Comparison of ENCODE assay signal across 9 mouse cellular contexts in genomic region chr19:36477151-36477550, GRCm38 (mm10).
DNase-seq lines count a peak whose midpoint lies in the region; ATAC-seq and TF ChIP-seq lines count a peak whose summit lies in the region.
"Had no signal": no experiment of that assay in that cellular context is flagged by ENCODE, and none has a peak within 500 bp of the region (broad histone marks: within the 10 kb centered on the region; RNA-seq: fewer than 3 reads in every experiment).

No protein-coding gene starts in this region.

- ATAC-seq in forebrain, embryonic 15.5 days (replicated peaks), result no peak
- no peak for ATAC-seq in lung, embryonic 14.5 days (ENCODE audit: insufficient read depth)
- no peak for ATAC-seq in midbrain, embryonic 11.5 days (ENCODE audit: low FRiP score)

- WGBS in forebrain, embryonic 15.5 days, result 44% methylated on average over 9 of the region's 9 CpGs
- WGBS in forebrain, embryonic 10.5 days, result 71% methylated on average over 9 of the region's 9 CpGs
- WGBS in lung, embryonic 14.5 days, result 39% methylated on average over 9 of the region's 9 CpGs
- 71% methylated on average over 9 of the region's 9 CpGs for WGBS in midbrain, embryonic 11.5 days

- peaks cover 12% of the 10 kb centered on the region for H3K4me1 ChIP-seq in forebrain, embryonic 15.5 days
- no peaks in the 10 kb centered on the region for H3K4me1 ChIP-seq in forebrain, embryonic 10.5 days
- H3K4me1 ChIP-seq in lung, embryonic 14.5 days (ENCODE audit: insufficient read depth), result no peaks in the 10 kb centered on the region
- no peaks in the 10 kb centered on the region for H3K4me1 ChIP-seq in midbrain, embryonic 11.5 days (ENCODE audit: control insufficient read depth, insufficient read depth, low read length)
- H3K4me1 ChIP-seq: liver, embryonic 15.5 days had no signal

- no peaks in the 10 kb centered on the region for H3K27me3 ChIP-seq in forebrain, embryonic 15.5 days
- no peaks in the 10 kb centered on the region for H3K27me3 ChIP-seq in forebrain, embryonic 10.5 days (ENCODE audit: poor library complexity, severe bottlenecking)
- H3K27me3 ChIP-seq in lung, embryonic 14.5 days (ENCODE audit: insufficient read depth, low read length), result no peaks in the 10 kb centered on the region
- no peaks in the 10 kb centered on the region for H3K27me3 ChIP-seq in midbrain, embryonic 11.5 days (ENCODE audit: control insufficient read depth, insufficient read depth, low read length)
- H3K27me3 ChIP-seq: liver, embryonic 15.5 days had no signal

- no peak for TF ChIP-seq CTCF in lung, embryonic 14.5 days (IDR thresholded peaks at IDR 0.05; ENCODE audit: low read depth)

- no peaks in the 10 kb centered on the region for H3K36me3 ChIP-seq in forebrain, embryonic 15.5 days
- no peaks in the 10 kb centered on the region for H3K36me3 ChIP-seq in forebrain, embryonic 10.5 days (replicated peaks)
- H3K36me3 ChIP-seq in lung, embryonic 14.5 days (ENCODE audit: insufficient read depth), result no peaks in the 10 kb centered on the region
- no peaks in the 10 kb centered on the region for H3K36me3 ChIP-seq in midbrain, embryonic 11.5 days (ENCODE audit: control insufficient read depth, insufficient read depth, low read length)
- H3K36me3 ChIP-seq: liver, embryonic 15.5 days had no signal

- H3K9me3 ChIP-seq in forebrain, embryonic 15.5 days, result no peaks in the 10 kb centered on the region
- H3K9me3 ChIP-seq in forebrain, embryonic 10.5 days, result no peaks in the 10 kb centered on the region
- H3K9me3 ChIP-seq in lung, embryonic 14.5 days (ENCODE audit: low read depth, low read length), result no peaks in the 10 kb centered on the region
- H3K9me3 ChIP-seq in midbrain, embryonic 11.5 days (ENCODE audit: control insufficient read depth, low read length), result no peaks in the 10 kb centered on the region
- H3K9me3 ChIP-seq: liver, embryonic 15.5 days had no signal

- H3K27ac ChIP-seq in forebrain, embryonic 15.5 days (replicated peaks), result peak overlapping the region; percentile 33; the same call in 1 of the 2 replicates
- no peak overlapping the region for H3K27ac ChIP-seq in forebrain, embryonic 10.5 days
- no peak overlapping the region for H3K27ac ChIP-seq in lung, embryonic 14.5 days (ENCODE audit: low read depth)
- H3K27ac ChIP-seq in midbrain, embryonic 11.5 days (ENCODE audit: low read depth, low read length), result no peak overlapping the region
- H3K27ac ChIP-seq: liver, embryonic 15.5 days had no signal

- H3K9ac ChIP-seq in forebrain, embryonic 15.5 days (replicated peaks), result no peak overlapping the region
- H3K9ac ChIP-seq in lung, embryonic 14.5 days, result no peak overlapping the region
- H3K9ac ChIP-seq in midbrain, embryonic 11.5 days (ENCODE audit: low read length), result no peak overlapping the region
- H3K9ac ChIP-seq: liver, embryonic 15.5 days had no signal

- DNase-seq in forebrain, embryonic 10.5 days (ENCODE audit: extremely low spot score, low spot score), result no peak
- DNase-seq in lung, embryonic 14.5 days, result no peak
- no peak for DNase-seq in lung, postnatal 36 days
- DNase-seq in layer of hippocampus, postnatal 14 days (ENCODE audit: low spot score in 2 of 2), result peak; percentile 28 to 34
- DNase-seq in thymus, postnatal 4 days, result peak; percentile 65
- no peak for DNase-seq in ovary, postnatal 10 days (ENCODE audit: low spot score)
- no peak for DNase-seq in midbrain, embryonic 11.5 days (ENCODE audit: low spot score, missing footprints)

- H3K4me3 ChIP-seq in forebrain, embryonic 15.5 days, result no peak overlapping the region
- no peak overlapping the region for H3K4me3 ChIP-seq in forebrain, embryonic 10.5 days
- no peak overlapping the region for H3K4me3 ChIP-seq in lung, embryonic 14.5 days (ENCODE audit: low read depth, low read length)
- H3K4me3 ChIP-seq in midbrain, embryonic 11.5 days (ENCODE audit: low read depth, low read length), result no peak overlapping the region
- H3K4me3 ChIP-seq: liver, embryonic 15.5 days had no signal

- peak overlapping the region; percentile 13; the same call in 1 of the 2 replicates for H3K4me2 ChIP-seq in forebrain, embryonic 15.5 days (replicated peaks)
- 0 out of 2 replicates have a peak overlapping the region, but pooled peaks have one; percentile 12 for H3K4me2 ChIP-seq in lung, embryonic 14.5 days
- no peak overlapping the region for H3K4me2 ChIP-seq in midbrain, embryonic 11.5 days
- H3K4me2 ChIP-seq: liver, embryonic 15.5 days had no signal

Comparison
In these comparisons a context has a peak if more than half of its experiments do, and no peak if none do; other contexts are left out.
1. DNase-seq: peak in layer of hippocampus, postnatal 14 days (2 of 2) and thymus, postnatal 4 days (single experiment); none in forebrain, embryonic 10.5 days (single experiment), lung, embryonic 14.5 days (single experiment), lung, postnatal 36 days (single experiment), ovary, postnatal 10 days (single experiment) and midbrain, embryonic 11.5 days (single experiment).